Mouse (Mus musculus): Measurements from ENCODE around the gene Cxcl5.
"Not testable (repeated sequence)": the region's sequence is repeated elsewhere in the genome, so short reads cannot be mapped to it uniquely, and the experiment has no call there.

The Cxcl5 gene

GRCm38 (mm10) chr5:90783697-90784096 lies 24.5 kb downstream of the Cxcl5 start:
- no peak for DNase-seq (ENCODE audit: low read depth, low spot score)

DNA sequence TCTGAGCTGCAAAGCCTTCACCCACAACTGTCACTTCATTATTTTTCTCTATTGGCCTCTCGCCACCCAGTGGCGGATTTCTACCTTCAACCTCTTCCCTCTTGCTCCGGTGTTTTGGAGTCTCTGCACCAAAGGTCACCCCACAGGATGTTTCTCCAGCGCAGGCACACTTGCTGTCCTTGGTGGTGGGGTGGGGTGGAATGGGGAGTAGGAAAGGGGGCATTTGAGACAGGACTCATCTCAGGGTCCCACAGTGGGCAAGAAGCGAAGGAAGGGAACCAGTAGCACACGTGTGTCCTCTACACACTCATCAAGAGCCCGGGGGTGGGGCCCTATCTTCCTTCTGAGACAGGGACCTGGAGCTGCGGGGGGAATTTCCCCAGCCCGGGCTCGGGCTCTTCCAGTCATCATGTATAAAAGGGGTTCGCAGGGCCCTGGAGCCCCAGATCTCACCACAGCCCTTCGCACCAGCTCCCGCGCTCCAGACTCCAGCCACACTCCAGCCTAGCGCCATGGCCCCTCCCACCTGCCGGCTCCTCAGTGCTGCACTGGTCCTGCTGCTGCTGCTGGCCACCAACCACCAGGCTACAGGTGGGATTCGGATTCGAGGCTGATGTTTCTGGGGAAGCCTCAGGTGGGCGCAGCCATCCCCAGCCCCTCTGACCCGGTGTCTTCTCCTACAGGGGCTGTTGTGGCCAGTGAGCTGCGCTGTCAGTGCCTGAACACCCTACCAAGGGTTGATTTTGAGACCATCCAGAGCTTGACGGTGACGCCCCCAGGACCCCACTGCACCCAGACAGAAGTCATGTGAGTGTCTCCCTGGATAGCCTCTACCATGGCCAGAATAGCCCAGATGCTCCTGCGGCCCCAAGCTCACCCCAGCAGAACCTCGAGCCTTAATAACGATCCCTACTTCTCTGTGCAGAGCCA lies 26.8 kb downstream of the Cxcl5 start, which contains the start of gene Cxcl3:
Gene Cxcl3 (plus strand): TSS at position 445 of the 930 bp plus-strand sequence.
- peak; percentile 70 for DNase-seq (ENCODE audit: low read depth, low spot score)

GRCm38 (mm10) chr5:90788114-90788513 lies 29.0 kb downstream of the Cxcl5 start:
- peak; percentile 43 for DNase-seq (ENCODE audit: low read depth, low spot score)

DNA sequence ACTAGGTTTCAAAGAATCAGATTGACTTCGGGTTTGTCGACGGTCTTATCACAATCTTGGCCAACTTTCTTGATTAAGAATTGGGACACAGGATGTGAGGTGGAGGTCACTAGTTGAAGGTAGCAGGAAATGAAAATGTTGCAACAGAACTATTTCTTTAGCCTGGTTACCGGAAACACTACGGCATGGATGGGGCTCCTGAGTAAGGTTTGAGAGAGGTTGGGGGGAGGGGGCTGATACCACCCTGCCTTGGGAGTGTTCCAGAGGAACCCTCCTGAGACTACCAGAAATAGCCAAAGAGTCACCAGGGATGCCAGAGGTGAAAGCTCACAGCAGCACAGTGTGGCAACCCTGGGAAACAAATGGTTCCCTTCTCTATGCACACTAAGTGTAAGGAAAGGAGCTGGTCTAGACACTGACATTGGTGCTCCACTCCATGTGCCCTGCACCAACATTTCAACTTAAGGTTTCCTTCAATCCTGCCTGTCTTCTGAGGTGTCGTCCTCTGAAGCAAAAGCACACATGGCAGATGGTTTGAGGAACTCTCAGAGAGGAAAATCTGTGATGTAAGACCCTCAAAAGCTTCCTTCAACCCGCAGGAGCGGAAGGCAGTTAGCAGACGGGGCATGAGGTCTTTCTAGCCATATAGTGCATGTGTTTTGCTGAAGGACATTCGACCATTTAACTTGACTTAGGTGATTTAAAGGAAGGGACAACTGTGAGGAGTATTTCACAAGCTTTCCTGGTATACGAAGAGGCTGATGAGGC lies 30.3 kb downstream of the Cxcl5 start:
- DNase-seq (ENCODE audit: low read depth, low spot score), result no peak

DNA sequence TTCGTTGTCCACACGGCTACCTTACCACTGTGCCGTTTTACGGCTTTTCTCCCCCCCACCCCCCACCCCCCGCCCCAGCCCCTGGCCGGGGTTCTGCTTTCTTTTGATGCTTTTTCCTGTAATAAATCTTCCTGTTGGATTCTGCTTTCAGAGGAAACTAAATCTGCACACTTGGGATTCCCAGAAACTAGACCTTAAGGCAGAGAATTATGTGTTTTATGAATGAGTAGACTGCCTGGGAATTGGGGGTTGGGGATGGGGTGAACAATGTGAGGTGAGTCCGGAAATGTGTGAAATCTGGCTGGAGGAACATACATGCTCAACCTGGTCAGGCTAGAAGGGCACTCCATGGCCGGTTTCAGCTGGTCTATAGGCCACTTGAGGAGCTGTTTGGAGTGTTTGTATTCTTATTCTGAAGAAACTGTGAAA lies 30.9 kb downstream of the Cxcl5 start:
- DNase-seq (ENCODE audit: low read depth, low spot score), result no peak

DNA sequence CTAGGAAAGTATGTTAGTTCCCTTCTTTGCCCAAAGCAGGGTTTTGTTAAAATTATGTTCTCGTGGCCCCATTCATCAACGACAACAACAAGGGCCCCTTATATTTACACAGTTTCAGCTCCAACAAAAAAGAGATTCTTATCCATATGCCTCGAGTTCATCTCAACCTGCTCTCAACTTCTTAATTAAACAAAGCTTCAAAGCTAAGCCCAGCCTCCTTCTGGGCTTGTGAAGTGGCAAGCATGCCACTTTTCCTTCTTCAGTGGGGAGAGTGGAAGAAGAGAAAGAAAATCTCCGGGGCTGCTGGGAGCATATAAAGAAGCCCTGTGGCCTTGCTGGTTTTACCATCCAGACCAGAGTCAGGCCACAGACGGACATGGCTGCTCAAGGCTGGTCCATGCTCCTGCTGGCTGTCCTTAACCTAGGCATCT lies 35.0 kb downstream of the Cxcl5 start, which contains the start of gene Cxcl15:
Gene Cxcl15 (plus strand): TSS at position 340 of the 431 bp plus-strand sequence.
- DNase-seq (ENCODE audit: low read depth, low spot score), result no peak

GRCm38 (mm10) chr5:90795392-90795791 lies 36.2 kb downstream of the Cxcl5 start:
- not testable (repeated sequence) for DNase-seq (ENCODE audit: low read depth, low spot score)

- DNase-seq (ENCODE audit: low read depth, low spot score), result no peak
Measured at GRCm38 (mm10) chr5:90804574-90804973, 45.4 kb downstream of the Cxcl5 start.

- no peak for DNase-seq (ENCODE audit: low read depth, low spot score)
Measured at GRCm38 (mm10) chr5:90806050-90806449, 46.9 kb downstream of the Cxcl5 start.

DNA sequence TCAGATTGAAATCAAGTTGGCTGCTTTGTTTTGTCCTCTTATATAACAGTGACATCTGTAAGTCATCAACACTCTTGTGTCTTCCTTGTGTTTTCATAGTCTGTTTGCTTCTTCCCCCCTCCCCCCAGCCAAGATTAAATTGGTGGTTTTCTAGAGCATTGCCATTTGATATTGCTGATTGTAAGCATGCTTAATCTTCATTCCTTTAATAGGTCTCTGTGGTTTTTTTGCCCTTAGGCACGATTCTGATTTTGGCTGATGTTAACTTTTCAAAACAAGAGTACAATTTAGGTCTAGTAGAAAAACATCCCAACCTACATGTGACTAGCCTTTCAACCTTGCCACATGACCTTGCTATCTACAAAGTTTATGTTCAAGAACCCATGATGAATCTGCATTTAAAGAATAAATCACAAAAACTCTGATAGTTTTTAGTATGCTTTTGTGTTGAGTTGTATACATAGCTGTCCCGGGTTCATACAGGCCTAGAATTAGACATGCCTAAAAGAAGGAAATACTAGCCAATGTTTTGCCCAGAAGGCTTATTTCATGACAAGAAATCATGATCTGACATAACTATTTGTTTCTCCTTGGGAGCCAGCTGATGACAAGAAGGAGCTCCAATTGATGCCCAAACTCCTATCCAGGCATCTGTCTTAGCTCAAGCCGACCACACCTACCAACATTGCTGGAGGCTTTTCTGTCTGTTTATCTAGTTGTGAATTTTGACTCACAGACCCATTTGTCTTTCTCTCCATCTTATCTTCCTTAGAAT lies 48.2 kb downstream of the Cxcl5 start:
- DNase-seq (ENCODE audit: low read depth, low spot score), result no peak

Measured in ZHBTc4 (cell line).